Mouse (Mus musculus): ENCODE results near the gene Paxx.
A peak's percentile ranks its signal among the peaks of the same experiment; 100 is the strongest.
"Not testable (repeated sequence)": the region's sequence is repeated elsewhere in the genome, so short reads cannot be mapped to it uniquely, and the experiment has no call there.

The Paxx gene

DNA sequence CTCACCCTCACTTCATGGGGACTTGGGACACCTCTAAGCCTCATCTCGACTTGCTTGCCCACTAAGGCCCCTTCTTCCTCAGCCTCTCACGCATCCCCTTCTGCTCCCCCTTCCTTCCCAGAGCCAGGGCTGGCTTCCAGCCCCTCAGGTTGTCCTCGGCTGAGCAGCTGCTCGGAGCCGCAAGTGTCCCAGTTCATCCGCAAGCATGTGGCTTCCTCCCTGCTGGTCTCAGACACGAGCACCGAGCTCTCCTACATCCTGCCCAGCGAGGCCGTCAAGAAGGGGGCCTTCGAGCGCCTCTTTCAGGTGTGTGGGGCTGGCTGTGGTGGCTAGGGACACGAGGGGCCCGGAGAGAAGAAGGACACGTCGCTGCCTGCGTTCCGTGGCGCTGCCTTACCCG is 19.8 kb downstream of the Paxx start:
- no peak for DNase-seq

DNA sequence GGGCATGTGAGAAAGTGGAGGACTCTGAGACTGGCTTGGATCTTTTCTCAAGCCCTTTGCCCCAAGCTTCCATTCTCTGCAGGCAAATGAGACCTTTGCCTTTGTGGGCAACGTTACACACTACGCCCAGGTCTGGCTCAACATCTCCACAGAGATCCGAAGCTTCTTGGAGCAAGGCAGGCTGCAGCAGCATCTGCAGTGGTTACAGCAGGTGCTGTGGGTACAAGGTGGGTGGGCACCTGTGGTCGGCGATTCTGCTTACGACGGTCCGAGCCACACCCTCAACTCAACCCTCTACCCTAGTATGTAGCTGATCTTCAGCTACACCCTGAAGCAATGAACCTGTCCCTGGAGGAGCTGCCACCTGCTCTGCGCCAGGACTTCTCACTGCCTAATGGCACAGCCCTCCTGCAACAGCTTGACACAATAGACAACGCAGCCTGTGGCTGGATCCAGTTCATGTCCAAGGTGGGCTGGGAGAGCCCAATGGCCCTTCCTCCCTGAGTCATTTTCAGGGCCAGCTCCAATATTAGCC is 24.5 kb downstream of the Paxx start:
- no peak for DNase-seq

DNA sequence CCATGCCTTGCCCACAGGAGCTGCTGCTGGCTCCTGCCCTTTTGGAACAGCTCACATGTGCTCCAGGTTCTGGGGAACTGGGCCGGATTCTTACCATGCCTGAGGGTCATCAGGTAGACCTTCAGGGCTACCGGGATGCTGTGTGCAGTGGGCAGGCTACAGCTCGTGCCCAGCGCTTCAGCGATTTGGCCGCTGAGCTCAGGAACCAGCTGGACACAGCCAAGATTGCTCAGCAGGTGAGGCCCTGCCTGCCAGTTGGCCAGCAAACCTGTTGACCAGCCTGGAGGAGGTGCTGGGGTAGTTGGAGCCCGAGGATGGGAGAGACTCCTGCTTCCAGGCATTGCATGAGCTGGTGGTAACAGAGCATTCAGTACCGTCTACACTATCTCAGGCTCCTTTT is 26.6 kb downstream of the Paxx start:
- DNase-seq, result no peak

DNA sequence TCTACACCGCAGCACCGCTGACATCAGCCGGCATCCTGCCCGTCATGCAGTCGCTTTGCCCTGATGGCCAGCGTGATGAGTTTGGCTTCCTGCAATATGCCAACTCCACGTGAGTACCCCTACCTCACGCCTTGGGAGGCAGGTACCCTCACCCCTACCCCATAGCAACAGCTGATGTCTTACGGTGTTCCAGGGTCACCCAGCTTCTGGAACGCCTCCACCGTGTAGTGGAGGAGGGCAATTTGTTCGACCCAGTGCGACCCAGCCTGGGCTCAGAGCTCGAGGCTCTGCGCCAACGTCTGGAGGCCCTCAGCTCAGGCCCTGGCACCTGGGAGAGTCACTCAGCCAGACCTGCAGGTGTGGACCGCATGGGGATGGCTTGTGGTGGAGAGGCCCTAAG is 27.8 kb downstream of the Paxx start:
- DNase-seq, result no peak

DNA sequence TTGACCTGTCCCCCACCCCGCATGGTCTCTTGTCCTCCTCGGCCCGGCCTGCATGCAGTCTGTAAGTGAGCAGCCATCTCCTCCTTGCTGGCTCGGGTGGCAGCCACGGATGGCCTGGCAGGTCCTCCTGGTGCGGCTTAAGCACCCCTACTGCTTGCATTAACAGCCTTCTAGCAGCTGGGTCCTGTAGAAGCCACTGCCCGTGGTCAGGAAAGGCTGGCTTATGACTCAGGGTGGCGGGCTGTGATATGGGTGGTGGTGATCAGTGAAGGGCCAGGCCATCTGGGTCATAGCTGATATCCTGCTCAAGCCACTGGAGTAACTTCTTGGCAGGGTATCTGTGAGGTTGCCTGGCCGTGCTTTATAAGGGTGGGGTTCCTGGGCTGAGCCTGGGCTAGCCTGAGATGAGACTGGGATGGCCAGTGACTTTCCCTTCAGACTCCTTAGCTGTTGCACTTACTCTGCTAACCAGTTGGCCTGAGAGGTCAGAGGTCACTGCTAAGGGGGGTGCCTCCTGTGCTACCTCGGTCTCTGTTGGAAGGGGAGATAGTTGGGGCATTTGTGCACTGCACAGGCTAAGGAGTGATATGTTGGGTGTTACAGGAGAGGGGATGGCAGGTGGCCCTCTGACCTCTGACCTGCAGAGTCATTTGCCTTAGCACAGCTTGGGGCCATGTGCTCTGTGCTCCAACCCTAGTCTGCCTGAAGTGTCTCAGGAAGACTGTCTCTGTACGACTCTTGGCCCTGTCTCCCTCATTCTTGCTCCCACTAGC is 28.4 kb downstream of the Paxx start:
- DNase-seq, result no peak

DNA sequence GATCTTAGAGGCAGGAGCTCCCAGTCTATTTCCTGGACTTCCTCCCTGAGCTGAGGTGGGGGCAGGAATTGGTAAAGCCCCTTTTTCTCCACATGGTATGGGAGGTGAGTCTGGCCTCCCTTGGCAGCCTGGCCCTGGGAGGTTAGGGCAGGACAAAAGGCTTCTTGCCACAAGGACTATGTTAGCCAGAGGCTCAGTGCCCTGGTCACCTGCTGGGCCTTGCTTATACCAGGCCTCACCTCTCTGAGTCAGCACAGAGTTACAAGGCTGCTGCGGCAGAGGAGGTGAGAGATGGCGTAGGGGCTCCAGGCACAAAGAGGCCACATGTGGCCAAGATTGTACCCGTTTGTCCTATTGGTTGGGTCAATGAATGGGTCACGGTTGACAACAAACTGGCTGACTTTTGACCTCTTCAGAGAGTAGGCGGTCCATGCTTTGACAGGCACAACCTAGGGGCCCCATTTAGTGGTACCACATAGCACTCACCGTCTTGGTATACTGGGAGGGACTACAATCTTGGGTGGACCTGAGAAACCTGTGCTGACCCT is 29.5 kb downstream of the Paxx start:
- no peak for DNase-seq

DNA sequence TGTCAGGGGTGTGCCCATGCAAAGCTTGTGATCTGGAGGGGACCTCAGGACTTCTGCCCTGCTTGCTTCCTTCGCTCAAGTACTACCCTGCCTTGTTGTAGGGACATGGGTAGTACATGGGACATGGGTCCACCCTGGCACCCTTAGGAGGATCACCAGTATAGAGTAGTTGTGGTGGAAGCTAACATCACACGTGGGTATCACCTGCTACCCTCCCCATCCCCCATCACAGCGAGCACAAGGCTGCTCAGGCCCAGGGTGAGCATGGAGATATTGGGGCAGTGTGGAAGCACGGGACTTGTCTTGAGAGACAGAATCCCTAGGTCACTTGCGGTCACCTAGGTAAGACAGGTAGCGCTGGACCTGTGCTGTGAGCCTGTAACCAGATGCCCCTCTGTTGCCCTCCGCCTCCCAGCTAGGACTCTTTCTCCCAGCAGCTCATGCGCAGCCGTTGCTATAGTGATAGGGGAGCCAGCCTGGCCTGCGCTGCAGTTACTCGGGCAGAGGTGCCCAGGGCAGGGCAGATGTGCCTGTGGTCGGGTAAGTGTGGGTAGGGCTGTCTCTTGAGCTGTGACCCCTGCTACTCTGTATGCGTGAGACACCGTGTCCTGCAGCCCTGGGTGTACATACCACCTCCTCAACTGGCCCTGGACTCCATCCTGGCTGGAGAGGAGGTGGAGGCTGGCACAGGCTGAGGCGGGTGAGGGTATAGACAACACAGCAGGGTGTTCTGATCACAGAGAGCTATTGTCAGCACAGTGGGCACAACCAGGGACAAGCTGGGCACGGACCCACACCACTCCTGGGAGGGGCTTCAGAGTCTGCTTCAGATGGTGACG is 30.3 kb downstream of the Paxx start:
- peak; percentile 43 to 45 for DNase-seq

DNA sequence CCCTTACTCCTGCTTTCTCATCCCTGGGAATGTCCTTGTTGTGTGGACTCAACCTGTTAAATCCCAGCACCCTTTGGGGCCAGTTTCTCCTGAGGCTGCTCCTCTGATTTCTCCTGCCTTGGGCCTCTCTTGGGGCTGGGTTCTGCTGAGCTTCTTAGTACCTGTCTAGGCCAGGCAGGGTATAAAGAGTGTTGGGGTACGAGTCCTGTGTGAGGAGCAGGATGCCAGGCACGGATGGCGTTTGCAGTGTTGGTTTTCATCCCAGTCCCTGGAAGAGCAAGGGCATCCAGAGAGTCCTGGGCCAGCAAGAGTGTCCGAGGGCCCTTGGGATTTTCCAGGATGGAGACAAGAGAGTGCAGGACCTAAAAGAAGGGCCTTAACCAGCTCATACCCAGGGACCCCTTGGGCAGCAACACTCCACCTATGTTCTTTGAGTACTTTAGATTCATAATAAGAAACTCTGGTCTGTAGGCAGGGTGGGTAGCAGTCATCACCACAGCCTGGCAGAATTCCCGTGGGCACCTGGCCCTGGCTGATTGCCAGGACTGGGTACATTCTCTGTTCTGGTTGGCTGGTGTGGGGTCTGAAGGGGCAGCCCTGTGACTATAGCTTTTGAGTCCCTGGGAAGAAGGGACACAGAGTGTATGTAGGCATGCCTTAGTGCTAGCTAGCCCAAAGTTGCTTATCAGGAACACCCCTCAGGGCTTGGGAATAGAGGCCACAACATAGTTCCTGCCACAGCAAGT is 31.3 kb downstream of the Paxx start:
- peak in 1 of 2 experiments; percentile 27 for DNase-seq

DNA sequence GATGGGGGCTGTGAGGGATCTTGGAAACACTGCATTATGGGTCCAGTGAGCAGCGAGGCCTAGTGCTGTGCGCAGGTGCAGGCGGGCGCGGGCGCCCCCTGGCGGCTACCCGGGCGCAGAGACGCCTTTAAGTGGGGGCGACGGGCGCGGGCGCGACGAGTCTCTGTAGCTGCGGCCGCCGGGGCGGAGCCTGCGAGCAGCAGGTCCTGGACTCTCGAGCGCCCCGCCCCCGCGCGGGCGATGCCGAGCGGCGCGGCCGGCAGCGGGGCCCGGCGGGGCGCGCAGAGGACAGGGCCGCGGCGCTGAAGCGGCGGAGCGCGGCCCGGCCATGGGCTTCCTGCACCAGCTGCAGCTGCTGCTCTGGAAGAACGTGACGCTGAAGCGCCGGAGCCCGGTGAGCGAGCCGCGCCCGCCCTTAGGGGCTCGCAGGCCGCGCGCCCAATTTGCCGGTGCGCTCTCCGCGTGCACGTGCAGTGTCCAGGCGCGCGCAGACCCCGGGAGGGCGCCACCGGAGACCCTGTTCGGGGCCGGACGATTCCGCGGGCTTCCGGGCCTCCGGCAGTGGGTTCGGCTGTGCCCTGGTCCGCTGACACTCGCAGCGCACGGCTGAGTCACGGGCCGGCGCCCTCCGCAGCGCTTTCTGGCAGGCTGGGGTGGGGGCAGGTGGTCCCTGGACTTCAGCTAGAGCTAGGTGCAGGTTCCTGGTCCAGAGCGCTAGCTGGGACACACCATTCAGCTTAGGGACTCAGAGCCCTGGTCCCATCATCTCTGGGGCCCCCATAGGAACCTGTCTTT is 32.3 kb downstream of the Paxx start, which contains the start of gene Abca2:
Abca2 (plus strand) TSS at position 262 of the 795 bp plus-strand sequence.
- peak; percentile 94 to 96 for DNase-seq

DNA sequence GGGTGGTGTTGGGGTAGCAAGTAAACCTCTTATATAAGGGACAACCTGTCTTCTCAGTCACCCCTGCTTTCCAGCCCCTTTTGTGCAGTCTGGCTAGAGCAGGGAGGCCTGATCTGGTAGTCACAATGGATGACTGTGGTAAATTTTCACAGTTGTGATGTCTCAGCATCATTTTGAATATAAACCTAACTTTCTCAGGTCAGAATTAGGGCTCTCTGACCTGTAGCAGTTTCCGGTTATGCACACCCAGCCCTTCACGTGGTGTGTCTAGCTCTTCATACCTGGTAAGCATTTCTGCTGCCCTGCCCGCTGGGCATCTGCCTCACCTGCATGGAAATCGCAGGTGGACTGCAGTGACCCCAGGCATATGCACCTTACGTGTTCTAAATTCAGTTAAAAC is 33.6 kb downstream of the Paxx start:
- no peak for DNase-seq

DNA sequence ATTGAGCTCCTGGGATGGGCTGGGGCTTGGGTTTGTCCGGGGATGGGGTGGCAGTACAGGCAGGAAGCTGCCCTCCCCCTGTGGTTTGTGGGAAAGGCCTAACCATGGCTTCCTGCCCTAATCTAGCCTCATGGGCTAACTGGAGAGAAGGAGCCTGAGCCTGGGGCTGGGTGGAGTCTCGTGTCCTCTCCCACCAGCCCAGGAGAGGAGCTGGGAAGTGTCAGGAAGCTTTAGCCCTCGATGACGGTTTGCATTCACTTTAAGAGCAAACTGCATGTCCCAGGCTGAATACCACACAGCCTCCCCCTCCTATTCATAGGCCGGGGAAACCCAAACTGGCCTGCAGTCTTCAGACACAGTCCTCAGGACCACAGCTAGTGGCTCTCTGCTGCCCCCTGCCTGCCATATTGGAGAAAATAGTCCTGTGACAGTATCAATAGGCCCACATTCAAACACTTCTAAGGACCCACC is 34.1 kb downstream of the Paxx start:
- peak; percentile 46 to 73 for DNase-seq

DNA sequence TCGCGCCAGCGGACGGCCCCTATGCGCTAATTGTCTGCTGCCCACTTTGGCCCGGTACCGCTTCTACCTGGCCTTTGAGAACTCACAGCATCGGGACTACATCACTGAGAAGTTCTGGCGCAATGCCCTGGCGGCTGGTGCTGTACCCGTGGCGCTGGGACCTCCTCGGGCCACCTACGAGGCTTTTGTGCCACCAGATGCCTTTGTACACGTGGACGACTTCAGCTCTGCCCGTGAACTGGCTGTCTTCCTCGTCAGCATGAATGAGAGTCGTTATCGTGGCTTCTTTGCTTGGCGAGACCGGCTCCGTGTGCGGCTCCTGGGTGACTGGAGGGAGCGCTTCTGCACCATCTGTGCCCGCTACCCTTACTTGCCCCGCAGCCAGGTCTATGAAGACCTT is 35.4 kb downstream of the Paxx start:
- DNase-seq, result no peak

DNA sequence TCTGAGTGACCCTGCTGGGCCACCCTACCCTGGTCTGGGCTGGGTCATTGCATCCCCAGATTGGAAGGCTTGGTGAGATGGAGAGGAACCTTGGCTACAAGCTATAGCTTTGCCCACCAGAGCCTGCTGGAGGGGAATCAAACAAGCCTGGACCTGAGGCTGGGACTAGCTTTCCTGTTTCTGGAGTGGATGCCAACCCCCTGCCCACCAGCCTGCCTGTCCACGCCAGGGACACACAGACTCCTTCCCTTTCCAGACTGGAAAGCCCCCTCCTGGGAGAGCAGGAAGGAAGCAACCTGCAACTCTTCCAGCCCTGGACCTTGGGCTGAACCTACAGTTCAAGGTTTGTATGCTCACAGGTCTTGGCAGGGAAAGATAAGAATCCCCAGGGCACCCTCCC is 37.3 kb downstream of the Paxx start:
- DNase-seq, result no peak

DNA sequence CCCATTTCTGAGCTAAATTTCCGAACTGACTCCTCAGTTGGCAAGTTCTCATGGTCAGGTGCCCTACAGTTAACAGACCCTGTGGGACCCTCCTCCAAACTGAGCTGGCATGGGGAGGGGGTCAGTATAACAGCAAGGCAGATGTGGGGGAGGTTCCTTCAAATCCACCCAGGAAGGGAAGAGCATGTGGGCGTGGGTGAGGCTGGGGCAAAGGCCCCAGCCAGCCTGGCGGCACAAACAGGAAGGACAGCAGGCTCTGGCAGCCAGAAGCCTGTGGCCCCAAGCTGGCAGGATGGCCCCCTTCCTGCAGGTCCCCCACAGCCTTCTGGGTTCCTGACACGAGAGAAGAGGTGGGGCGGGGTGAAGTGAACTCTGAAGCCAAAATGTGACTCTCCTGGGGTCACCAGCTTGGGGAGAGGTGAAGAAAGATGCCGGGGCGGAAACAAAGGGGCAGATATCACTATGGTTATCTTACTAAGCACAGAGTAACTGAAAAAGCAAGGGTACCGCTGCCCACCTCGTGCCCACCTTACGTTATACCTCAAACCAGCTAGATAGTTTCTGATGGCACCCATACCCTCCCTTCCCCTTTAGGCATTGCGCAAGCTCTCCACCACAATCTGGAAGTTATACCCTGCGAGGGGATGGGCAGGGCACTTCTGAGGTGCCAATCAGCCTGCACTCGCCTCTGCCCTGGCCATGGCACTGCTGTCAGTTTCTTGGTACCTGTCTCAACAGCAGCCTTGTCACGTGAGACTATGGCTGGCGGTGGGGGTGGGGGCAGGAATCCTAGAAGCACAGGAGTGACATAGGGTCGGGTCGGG is 38.1 kb downstream of the Paxx start, which contains the start of gene Fut7:
Fut7 (plus strand) TSS at position 681 of the 824 bp plus-strand sequence.
- DNase-seq, result no peak

DNA sequence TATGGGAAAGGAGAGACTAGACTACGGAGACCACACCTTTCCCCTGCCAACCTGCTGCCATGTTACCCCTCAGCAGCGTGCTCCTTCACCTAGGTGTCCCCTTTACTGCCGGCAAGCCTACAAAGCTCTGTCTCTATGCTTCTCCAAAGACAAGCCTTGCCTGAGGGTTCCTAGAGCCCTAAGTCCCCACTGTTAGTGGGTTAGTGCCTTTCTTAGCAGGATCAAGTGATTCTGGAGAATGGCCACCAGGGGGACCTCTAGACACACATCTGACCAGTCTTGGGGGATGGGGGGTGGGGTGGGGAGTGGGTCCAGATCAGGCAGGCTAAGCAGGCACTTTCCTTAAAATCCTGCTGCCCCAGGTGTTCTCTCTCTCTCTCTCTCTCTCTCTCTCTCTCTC is 39.0 kb downstream of the Paxx start:
- DNase-seq, result peak in 1 of 2 experiments; percentile 44

DNA sequence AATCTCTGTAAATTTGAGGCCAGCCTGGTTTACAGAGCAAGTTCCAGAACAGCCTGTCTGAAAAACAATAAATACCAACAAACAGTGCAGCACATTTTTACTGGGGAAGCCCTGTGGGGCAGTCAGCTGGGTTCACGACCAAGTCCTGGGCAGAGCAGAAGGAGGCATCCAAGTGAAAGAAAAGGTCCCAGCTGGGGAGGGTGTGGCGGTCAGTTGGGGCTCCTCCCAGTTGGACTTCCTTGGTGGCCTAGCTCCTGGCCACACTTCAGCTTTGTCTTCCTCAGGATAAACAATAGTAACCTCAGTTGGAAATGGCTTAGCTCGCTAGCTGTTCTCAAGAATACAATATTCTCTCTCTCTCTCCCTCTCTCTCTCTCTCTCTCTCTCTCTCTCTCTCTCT is 43.5 kb downstream of the Paxx start:
- no peak for DNase-seq

DNA sequence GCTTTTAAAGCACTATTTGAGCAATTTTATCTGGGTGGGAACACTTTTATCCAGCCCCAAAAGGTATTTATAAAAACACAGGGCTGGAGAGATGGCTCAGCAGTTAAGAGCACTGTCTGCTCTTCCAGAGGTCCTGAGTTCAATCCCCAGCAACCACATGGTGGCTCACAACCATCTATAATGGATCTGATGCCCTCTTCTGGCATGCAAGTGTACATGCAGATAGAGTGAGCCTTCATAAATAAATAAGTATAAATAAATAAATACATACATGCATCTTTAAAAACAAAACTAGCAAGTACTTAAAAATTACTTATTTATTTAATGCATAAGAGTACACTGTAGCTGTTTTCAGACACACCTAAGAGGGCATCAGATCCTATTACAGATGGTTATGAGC is 47.5 kb downstream of the Paxx start:
- not testable (repeated sequence) for DNase-seq

DNA sequence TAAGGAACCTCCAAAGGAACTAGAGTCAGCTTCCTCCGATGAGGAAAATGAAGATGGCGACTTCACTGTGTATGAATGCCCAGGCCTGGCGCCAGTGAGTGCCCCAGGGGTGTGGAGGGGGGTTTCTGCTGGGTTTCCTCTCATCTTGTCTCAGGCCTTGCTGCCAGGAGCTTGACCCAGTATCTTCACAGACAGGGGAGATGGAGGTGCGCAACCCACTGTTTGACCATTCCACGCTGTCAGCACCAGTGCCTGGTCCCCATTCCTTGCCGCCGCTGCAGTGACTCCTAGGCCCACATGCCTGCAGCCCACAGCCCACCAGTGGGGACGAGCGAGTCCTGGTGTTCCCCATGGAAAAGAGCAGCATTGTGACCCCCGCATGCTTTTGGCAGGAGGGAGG is 52.0 kb downstream of the Paxx start:
- DNase-seq, result no peak
